Mouse (Mus musculus) spleen, adult 2 months (tissue): ENCODE data around the gene Cdiptos.

Experiments
- CTCF ChIP-seq: fragments of 200-500 bp; IDR thresholded peaks from 2 replicates; pipeline ENCODE4 v1.5.1; 2011; ENCODE audit warnings: mild to moderate bottlenecking, inconsistent platforms; ENCODE audit not compliant: insufficient read depth, insufficient read length, insufficient replicate concordance; ENCODE audit errors: extremely low read depth
- POLR2A ChIP-seq: fragments of 200-500 bp; IDR thresholded peaks from 2 replicates; pipeline ENCODE4 v1.6.1; 2011; ENCODE audit warnings: low read depth, low read length, inconsistent platforms

DNA sequence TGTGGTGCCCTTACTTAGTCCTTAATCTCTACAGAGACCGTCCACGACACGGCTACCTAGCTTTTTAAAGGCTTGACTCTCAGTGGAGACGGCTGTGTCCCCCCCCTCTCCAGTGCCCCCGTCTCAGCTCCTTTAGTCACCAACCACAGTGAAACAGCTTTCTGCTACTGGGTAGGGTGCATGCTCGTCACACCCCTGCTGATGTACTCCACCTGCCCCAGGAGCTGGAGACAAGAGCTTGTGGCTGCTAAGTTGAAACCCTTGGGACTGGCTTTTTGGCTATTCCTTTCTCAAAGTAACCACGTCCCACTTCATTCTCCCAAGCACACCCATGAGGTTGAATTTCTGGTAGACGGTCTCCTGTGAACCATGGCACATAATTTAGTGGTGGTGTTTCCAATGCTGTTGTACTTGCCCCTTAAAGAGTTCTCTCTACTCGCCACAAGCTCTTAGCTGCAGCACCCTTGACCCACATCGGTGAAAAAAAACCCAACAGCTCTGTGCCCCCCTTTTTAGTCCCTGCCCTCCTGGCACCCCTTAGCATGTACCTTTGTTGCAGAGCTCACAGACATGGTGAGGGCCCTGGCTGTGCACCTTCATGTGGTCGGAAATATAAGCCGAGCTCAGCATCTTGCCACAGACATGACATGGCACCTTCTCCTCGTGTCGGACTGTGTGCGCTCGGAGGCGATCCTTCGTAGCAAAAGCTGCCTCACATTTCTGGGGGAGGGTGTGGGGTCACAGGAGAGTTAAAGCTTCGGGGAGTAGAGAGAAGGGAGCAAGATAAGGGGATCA lies 48.2 kb upstream of the Cdiptos start:
- TF ChIP-seq CTCF = no peak
- no peak for TF ChIP-seq POLR2A
